Mouse (Mus musculus) embryo, embryonic 11 days (tissue): Measurements from ENCODE around the gene Lrrc29.

Experiments used
- DNase-seq: peaks from one replicate; pipeline ENCODE4 v3.0.0-alpha.2; 2015

The Lrrc29 gene

GRCm38 (mm10) chr8:105343791-105344574 lies 17.9 kb upstream of the Lrrc29 start:
- DNase-seq, result no peak

- DNase-seq, result no peak
These were observed 16.7 kb upstream of the Lrrc29 start for GRCm38 (mm10) chr8:105342768-105343167.

- DNase-seq, result no peak
These were observed 15.3 kb upstream of the Lrrc29 start for GRCm38 (mm10) chr8:105341399-105341798.

DNA sequence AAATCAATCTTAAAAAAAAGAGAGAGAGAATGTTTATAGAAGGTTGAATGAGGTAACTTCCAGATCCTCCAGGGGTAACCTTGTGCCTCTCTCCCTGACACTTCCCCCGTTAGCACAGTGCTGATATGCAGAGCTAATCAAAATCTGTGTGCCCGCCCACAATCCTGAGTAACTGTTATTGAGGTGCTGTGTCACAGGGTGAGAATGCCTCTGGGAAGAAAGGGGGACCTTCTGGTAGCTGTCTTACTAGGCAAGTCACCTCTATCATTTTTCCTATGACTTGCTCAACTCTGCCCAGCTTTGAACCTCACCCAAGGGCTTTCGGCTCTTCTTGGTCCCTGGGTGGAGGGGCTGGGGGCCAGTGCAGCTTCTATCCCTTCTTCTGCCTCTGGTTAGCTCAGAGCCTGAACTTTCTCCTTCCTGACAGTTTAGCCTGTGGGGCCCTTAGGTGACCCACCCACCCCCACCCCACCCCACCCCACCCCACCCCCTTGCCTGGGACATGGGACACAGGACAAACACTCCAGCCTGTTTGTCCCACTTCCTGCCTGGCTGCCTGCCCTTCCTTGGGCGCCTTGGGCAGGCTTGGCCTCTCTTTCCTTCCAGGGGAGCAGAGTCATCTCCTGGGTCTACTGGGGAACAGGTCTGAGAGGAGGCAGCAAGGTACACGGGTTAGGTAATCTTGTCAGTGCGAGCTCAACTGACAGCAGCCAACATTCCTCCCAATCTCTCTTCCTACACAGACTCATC lies 14.0 kb upstream of the Lrrc29 start:
- DNase-seq, result no peak

DNA sequence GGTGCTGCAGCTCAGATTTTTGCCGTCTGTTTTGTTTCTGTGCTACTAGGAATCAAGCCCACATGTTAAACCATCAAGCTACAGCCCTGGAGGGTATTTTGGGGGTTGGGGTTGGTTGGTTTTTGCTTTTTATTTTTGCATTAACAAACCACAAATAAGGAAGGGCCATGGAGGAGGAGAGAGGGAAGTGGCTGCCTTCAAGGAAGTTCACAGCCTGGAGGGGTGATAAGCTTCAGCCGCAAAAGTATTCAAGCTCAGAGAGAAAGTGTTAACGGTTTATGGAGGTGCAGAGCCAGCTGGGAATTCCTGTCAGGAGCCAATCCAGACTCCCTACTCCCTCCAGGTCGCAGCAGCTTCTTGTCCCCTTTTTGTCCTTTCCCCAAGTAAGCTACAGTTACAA lies 12.9 kb upstream of the Lrrc29 start:
- no peak for DNase-seq

DNA sequence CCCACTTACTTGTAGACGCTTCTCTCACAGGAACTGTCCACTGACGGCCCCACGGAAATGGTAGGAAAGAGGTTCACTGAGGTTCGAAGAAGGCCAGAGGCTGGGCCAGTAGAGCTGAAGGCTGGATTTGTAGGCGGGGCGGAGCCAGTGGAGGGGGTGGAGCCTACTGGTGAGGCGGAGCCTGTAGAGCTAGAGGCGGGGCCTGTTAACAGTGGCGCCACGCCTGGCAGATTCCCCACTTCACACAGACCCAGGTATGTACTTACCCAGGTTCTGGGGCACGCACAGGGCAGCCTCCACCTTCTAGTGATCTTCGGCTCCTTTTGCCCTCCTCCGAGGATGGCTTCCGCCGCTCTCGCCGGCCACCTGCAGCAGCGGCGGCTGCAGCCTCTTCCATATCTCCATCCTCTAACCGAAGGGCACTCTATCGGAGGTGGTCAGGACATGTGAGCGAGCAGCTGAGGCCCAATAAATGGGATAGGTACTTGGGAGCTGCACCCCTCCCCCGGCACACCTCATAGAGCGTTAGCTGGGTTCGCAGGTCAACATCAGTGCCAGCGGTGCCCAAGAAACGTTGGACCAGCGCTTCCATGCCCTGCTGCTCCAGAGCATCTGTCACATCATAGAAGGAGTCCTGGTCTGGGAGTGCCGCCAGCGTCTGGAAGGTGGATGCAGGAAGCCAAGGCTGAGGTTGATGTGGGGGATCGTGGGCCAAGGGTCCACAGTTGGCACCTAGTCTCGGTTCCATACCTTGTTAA lies 10.5 kb upstream of the Lrrc29 start:
- peak; percentile 27 for DNase-seq

GRCm38 (mm10) chr8:105332523-105332922 lies 6.4 kb upstream of the Lrrc29 start:
- no peak for DNase-seq

- DNase-seq, result no peak
These were observed 5.9 kb upstream of the Lrrc29 start for GRCm38 (mm10) chr8:105331931-105332330.

DNA sequence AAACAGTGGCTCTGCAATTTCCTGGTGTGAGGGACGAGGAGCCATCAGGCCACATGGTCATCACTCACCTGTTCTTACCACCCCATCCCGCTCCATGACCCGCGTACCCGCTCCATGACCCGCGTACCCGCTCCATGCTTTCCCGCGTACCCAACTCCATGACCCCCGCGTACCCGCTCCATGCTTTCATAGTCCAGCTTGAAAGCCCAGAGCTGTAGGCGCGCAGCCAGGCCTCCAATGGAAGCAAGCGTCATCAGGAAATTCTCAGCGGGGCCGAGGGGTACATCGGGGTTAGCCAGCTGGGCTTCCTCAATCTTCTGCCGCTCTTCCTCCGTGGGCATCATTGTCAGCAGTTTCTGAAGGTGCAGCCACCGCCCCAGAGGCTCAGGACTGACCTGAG lies 5.4 kb upstream of the Lrrc29 start:
- DNase-seq, result no peak

DNA sequence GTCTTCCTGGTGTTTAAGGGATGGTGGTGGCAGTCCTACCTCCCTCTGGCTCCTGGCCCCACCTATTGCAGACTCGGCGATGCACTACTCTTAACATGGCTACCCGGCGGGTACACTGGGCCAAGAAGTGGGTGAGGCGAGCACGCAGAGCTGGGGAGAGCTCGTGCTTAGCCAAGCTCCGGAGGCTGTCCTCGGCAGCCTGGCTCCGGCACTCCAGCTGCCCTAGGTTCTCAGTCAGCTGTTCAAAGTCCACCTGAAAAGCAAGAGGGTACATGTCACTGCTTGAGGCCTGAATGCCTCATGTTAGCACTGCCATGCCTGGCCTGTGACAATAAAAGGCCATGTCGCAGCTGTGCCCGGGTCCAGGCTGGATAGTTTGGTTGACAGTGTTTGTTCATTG lies 4.2 kb upstream of the Lrrc29 start:
- no peak for DNase-seq

- DNase-seq, result no peak
These were observed 890 bp upstream of the Lrrc29 start for GRCm38 (mm10) chr8:105326968-105327367.

DNA sequence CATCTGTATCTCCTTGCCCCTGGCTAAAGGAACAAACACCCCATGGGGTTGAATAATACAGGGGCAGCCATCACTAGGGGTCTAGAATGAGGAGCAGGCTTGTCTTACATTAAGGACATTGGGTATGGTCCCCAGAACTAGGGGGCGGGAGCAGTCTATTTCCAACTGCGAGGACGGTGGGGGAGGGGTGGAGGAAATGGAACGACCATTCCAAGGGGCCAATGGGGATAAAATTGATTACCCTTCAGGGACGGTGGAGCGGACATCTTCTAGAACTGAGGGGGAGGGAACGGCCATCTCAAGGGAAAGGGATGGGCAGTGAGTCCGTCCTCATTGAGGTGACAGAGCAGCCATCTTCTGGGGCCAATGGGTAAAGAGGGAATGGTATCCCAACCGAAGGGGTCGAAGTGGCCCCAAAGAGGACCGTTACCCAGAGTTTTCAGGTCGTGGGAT lies 411 bp downstream of the Lrrc29 start:
- peak; percentile 59 for DNase-seq

DNA sequence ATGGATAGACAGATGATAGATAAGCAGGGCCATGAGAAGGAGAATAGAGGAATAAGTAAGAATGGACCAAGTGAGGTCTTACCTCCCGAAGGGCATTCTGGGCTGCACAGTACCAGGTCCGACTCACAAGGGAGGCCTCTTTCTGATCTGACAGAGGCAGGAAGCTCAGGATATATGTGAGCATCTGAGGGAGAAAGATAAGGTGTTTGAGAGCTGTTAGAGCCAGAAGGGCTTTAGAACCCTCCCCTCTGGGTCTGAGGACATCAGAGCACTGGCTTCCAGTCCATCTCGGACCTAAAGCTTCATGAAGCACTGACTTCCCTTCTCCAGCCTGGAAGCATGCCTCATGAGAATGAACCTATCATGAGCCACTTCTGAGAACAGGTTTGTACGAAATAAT lies 2.9 kb downstream of the Lrrc29 start:
- DNase-seq, result no peak

DNA sequence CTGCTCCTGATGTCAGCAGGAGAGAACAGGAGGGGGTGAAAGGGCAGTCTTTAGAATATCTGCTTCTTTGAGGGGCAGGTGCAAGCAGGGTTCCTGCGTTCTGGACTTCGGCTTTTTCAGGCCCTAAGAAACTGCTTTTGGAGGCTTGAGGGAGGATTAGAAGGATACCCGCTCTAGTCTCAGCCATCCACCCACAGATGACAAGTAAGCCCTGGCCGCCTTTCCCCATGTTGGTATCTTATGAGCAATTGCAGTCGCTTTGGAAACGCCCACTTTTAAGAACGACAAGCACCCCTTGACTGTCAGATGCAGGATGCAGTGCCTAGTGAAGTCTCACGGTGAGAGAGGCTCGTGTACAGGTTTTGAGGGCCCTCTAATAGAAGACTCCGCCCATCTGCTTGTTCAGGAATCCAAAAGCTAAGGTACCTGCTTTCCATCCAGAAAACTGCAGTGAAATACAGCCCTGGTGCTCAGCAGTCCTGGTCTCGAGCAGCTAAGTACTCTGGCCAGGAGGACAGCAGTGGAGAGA lies 7.4 kb downstream of the Lrrc29 start:
- DNase-seq, result no peak

DNA sequence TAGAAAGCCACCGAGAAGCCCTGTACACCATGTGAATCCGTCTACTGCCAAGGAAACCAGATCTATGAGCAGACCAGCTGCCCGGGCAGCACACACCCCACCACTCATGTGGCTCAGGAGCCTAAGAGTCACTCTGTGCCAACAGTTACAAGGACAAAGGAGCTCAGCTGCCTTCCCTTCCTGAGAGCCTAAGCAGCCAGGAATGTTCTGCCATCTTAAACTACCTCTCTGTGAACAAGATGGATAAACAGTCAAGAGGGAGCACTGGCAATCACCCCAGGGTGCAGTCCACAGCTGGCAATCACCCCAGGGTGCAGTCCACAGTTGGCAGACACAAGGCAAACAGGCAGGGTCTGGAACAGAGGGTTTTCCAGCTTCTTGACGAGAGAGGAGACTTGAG lies 8.1 kb downstream of the Lrrc29 start:
- no peak for DNase-seq

DNA sequence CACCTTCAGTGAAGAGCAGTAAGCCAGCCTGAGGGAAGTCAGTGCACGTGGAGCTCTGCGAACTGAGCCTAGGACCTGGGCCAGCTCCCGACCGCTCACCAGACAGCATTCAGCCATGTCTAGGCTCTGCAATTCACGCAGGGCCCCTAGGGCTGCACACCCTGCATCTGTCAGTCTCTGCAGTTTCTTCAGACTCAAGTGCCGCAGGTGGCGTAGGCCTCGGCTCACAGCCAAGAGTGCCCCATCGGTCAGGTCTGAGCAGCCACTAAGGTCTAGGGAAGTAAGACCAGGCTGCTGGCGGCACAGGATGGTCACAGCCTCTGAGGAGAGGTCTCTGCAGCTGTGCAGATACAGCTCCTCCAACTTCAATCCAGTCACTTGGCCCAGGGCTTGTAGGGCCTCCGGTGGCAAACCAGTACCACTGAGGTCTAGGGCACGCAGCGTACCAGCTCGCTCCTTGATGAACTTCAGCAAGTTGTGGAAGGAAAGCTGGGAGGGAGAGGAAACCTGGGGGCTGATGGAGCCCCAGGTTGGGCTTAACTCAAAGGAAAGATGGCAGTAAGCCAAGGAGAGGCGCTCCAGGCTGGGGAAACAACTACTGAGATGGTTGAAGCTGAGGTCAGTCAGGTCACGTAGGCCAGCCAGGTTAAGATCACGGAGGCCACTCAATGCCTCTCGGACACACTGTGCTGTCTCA lies 10.9 kb downstream of the Lrrc29 start:
- no peak for DNase-seq

- peak; percentile 28 for DNase-seq
These were observed 12.3 kb downstream of the Lrrc29 start for GRCm38 (mm10) chr8:105313622-105314402.

GRCm38 (mm10) chr8:105312891-105313481 lies 13.1 kb downstream of the Lrrc29 start:
- no peak for DNase-seq

- DNase-seq, result no peak
These were observed 14.4 kb downstream of the Lrrc29 start for GRCm38 (mm10) chr8:105311718-105312117.

DNA sequence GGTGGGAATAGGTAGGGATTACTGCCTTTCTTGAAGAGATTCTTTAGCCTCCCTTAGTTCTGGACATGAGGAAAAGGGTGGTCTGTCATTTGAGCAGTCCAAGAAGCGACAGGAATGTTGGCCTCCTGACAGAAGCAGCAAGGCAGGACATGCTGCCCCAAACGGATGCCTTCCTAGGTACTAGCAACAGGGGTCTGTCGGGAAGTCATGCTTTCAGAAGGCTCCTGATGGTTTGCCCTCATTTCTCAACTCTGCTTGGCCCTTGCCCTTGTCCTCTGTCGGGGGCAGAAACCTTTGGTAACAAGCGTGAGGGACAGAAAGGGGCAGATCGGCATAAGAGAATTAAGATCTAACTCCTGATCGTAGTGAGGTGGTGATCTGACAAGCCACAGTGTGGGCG lies 16.0 kb downstream of the Lrrc29 start:
- no peak for DNase-seq

DNA sequence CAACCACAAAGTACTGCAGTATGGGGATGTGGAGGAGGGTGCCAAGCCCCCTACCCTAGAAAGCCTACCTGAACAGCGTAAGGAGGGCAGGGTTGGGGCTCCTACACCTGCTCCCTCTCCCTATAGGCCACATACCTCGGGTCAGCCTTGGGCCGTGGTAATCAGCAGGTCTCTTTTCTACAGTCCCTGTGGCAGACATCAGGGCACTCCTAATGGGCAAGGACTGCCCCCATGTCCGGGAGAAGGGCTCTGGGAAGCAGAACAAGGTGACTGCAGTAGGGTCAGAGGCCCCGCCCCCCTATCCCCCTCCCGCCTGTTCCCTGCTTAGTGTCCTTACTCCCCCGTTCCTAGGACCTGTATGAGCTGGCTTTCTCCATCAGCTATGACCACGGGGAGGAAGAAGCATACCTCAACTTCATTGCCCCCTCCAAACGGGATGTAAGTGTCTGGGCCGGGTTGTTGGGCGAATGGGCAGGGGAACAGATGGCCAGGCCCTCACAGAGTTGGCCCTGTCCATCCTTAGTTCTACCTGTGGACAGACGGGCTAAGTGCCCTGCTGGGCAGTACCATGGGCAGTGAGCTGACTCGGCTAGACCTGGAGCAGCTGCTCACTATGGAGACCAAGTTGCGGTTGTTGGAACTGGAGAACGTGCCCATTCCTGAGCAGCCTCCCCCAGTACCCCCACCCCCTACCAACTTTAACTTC lies 16.8 kb downstream of the Lrrc29 start:
- DNase-seq, result no peak
